Mouse (Mus musculus): ENCODE data around the gene Gm10309. TPM values are rescaled to one million over a fixed set of nuclear protein-coding genes. Genes with fewer than 3 reads are reported as not detected.

Gm10309 gene
- polyA plus RNA-seq, 1 experiment from 2014 or later, result 0.46 TPM

- no peak overlapping the region for H3K4me2 ChIP-seq
- H3K4me3 ChIP-seq (replicated peaks), result no peak overlapping the region
- H3K27ac ChIP-seq, result no peak overlapping the region
- WGBS, result 78% methylated on average over 5 of the region's 5 CpGs
- no peak for ATAC-seq (ENCODE audit: insufficient number of reproducible peaks, insufficient read depth, low FRiP score, low TSS enrichment, low read depth)
- H3K4me1 ChIP-seq (replicated peaks), result peaks cover 17% of the 10 kb centered on the region
- H3K27me3 ChIP-seq, result no peaks in the 10 kb centered on the region
- no peak overlapping the region for H3K9ac ChIP-seq (replicated peaks)
- H3K9me3 ChIP-seq, result no peaks in the 10 kb centered on the region
- H3K36me3 ChIP-seq, result no peaks in the 10 kb centered on the region
These were observed 37.1 kb downstream of the Gm10309 start for GRCm38 (mm10) chr17:86467967-86468366.

- WGBS, result 74% methylated on average over 10 of the region's 10 CpGs
- ATAC-seq (ENCODE audit: insufficient number of reproducible peaks, insufficient read depth, low FRiP score, low TSS enrichment, low read depth), result no peak
- H3K27me3 ChIP-seq, result no peaks in the 10 kb centered on the region
- H3K27ac ChIP-seq, result no peak overlapping the region
- no peaks in the 10 kb centered on the region for H3K36me3 ChIP-seq
- no peak overlapping the region for H3K4me2 ChIP-seq
- no peak overlapping the region for H3K9ac ChIP-seq (replicated peaks)
- H3K4me1 ChIP-seq (replicated peaks), result peaks cover 17% of the 10 kb centered on the region
- H3K9me3 ChIP-seq, result no peaks in the 10 kb centered on the region
- no peak overlapping the region for H3K4me3 ChIP-seq (replicated peaks)
These were observed 37.6 kb downstream of the Gm10309 start for GRCm38 (mm10) chr17:86467291-86467898.

- no peaks in the 10 kb centered on the region for H3K9me3 ChIP-seq
- ATAC-seq (ENCODE audit: insufficient number of reproducible peaks, insufficient read depth, low FRiP score, low TSS enrichment, low read depth), result no peak
- H3K4me2 ChIP-seq, result no peak overlapping the region
- no peak overlapping the region for H3K4me3 ChIP-seq (replicated peaks)
- H3K27ac ChIP-seq, result no peak overlapping the region
- H3K9ac ChIP-seq (replicated peaks), result no peak overlapping the region
- 69% methylated on average over 7 of the region's 7 CpGs for WGBS
- H3K36me3 ChIP-seq, result no peaks in the 10 kb centered on the region
- H3K27me3 ChIP-seq, result no peaks in the 10 kb centered on the region
- peaks cover 17% of the 10 kb centered on the region for H3K4me1 ChIP-seq (replicated peaks)
These were observed 38.2 kb downstream of the Gm10309 start for GRCm38 (mm10) chr17:86466871-86467270.

GRCm38 (mm10) chr17:86466412-86466811 is 38.6 kb downstream of the Gm10309 start:
- Histone ChIP-seq H3K27me3 (no peaks in the 10 kb centered on the region), H3K9ac (replicated peaks) (no peak overlapping the region), H3K4me1 (replicated peaks) (peaks cover 17% of the 10 kb centered on the region), H3K4me2 (no peak overlapping the region), H3K4me3 (replicated peaks) (no peak overlapping the region), H3K9me3 (no peaks in the 10 kb centered on the region), H3K36me3 (no peaks in the 10 kb centered on the region), H3K27ac (no peak overlapping the region)
- ATAC-seq (ENCODE audit: insufficient number of reproducible peaks, insufficient read depth, low FRiP score, low TSS enrichment, low read depth), result no peak
- 80% methylated on average over 7 of the region's 7 CpGs for WGBS

- Histone ChIP-seq H3K27ac (no peak overlapping the region), H3K4me1 (replicated peaks) (peaks cover 17% of the 10 kb centered on the region), H3K9ac (replicated peaks) (no peak overlapping the region), H3K27me3 (no peaks in the 10 kb centered on the region), H3K9me3 (no peaks in the 10 kb centered on the region), H3K36me3 (no peaks in the 10 kb centered on the region), H3K4me3 (replicated peaks) (no peak overlapping the region), H3K4me2 (no peak overlapping the region)
- ATAC-seq (ENCODE audit: insufficient number of reproducible peaks, insufficient read depth, low FRiP score, low TSS enrichment, low read depth), result no peak
- WGBS, result 86% methylated on average over 13 of the region's 13 CpGs
These were observed 39.2 kb downstream of the Gm10309 start for GRCm38 (mm10) chr17:86465865-86466264.

- no peak for ATAC-seq (ENCODE audit: insufficient number of reproducible peaks, insufficient read depth, low FRiP score, low TSS enrichment, low read depth)
- no peaks in the 10 kb centered on the region for H3K36me3 ChIP-seq
- no peak overlapping the region for H3K4me3 ChIP-seq (replicated peaks)
- no peak overlapping the region for H3K4me2 ChIP-seq
- H3K9ac ChIP-seq (replicated peaks), result no peak overlapping the region
- H3K4me1 ChIP-seq (replicated peaks), result peaks cover 17% of the 10 kb centered on the region
- no peak overlapping the region for H3K27ac ChIP-seq
- 69% methylated on average over 16 of the region's 16 CpGs for WGBS
- H3K9me3 ChIP-seq, result no peaks in the 10 kb centered on the region
- H3K27me3 ChIP-seq, result no peaks in the 10 kb centered on the region
These were observed 40.2 kb downstream of the Gm10309 start for GRCm38 (mm10) chr17:86464689-86465363.

- no peak overlapping the region for H3K4me2 ChIP-seq
- no peak overlapping the region for H3K4me3 ChIP-seq (replicated peaks)
- ATAC-seq (ENCODE audit: insufficient number of reproducible peaks, insufficient read depth, low FRiP score, low TSS enrichment, low read depth), result no peak
- 92% methylated on average over 8 of the region's 8 CpGs for WGBS
- H3K36me3 ChIP-seq, result no peaks in the 10 kb centered on the region
- no peak overlapping the region for H3K9ac ChIP-seq (replicated peaks)
- H3K4me1 ChIP-seq (replicated peaks), result peaks cover 16% of the 10 kb centered on the region
- H3K27ac ChIP-seq, result no peak overlapping the region
- no peaks in the 10 kb centered on the region for H3K27me3 ChIP-seq
- no peaks in the 10 kb centered on the region for H3K9me3 ChIP-seq
These were observed 40.8 kb downstream of the Gm10309 start for GRCm38 (mm10) chr17:86464197-86464596.

GRCm38 (mm10) chr17:86463369-86463768 is 41.7 kb downstream of the Gm10309 start:
- no peaks in the 10 kb centered on the region for H3K9me3 ChIP-seq
- H3K4me1 ChIP-seq (replicated peaks), result peaks cover 11% of the 10 kb centered on the region; the same call in 1 of the 2 replicates
- no peaks in the 10 kb centered on the region for H3K27me3 ChIP-seq
- H3K4me2 ChIP-seq, result no peak overlapping the region
- no peak overlapping the region for H3K4me3 ChIP-seq (replicated peaks)
- H3K9ac ChIP-seq (replicated peaks), result no peak overlapping the region
- WGBS, result 53% methylated on average over 3 of the region's 3 CpGs
- no peak for ATAC-seq (ENCODE audit: insufficient number of reproducible peaks, insufficient read depth, low FRiP score, low TSS enrichment, low read depth)
- H3K36me3 ChIP-seq, result no peaks in the 10 kb centered on the region
- no peak overlapping the region for H3K27ac ChIP-seq

GRCm38 (mm10) chr17:86460645-86461430 is 44.2 kb downstream of the Gm10309 start:
- Histone ChIP-seq H3K4me1 (replicated peaks) (0 out of 2 replicates have a peak, but pooled peaks cover 4% of the 10 kb centered on the region), H3K27ac (no peak overlapping the region), H3K27me3 (no peaks in the 10 kb centered on the region), H3K9me3 (no peaks in the 10 kb centered on the region), H3K36me3 (no peaks in the 10 kb centered on the region), H3K4me3 (replicated peaks) (no peak overlapping the region), H3K9ac (replicated peaks) (no peak overlapping the region), H3K4me2 (no peak overlapping the region)
- ATAC-seq (ENCODE audit: insufficient number of reproducible peaks, insufficient read depth, low FRiP score, low TSS enrichment, low read depth), result no peak
- WGBS, result 67% methylated on average over 17 of the region's 17 CpGs

GRCm38 (mm10) chr17:86458302-86458980 is 46.6 kb downstream of the Gm10309 start:
- WGBS, result 81% methylated on average over 11 of the region's 11 CpGs
- Histone ChIP-seq H3K4me3 (replicated peaks) (no peak overlapping the region), H3K4me1 (replicated peaks) (no peaks in the 10 kb centered on the region)

GRCm38 (mm10) chr17:86456512-86456911 is 48.5 kb downstream of the Gm10309 start:
- Histone ChIP-seq H3K9me3 (no peaks in the 10 kb centered on the region), H3K4me1 (replicated peaks) (no peaks in the 10 kb centered on the region), H3K4me2 (no peak overlapping the region), H3K9ac (replicated peaks) (no peak overlapping the region), H3K27ac (no peak overlapping the region), H3K36me3 (no peaks in the 10 kb centered on the region), H3K4me3 (replicated peaks) (no peak overlapping the region), H3K27me3 (no peaks in the 10 kb centered on the region)
- WGBS, result 79% methylated on average over 6 of the region's 6 CpGs
- ATAC-seq (ENCODE audit: insufficient number of reproducible peaks, insufficient read depth, low FRiP score, low TSS enrichment, low read depth), result no peak

More at GRCm38 (mm10) chr17:86458302-86458980, 46.6 kb downstream of the Gm10309 start:
- Histone ChIP-seq H3K9ac (replicated peaks) (no peak overlapping the region), H3K27ac (no peak overlapping the region), H3K9me3 (no peaks in the 10 kb centered on the region), H3K4me2 (no peak overlapping the region), H3K36me3 (no peaks in the 10 kb centered on the region), H3K27me3 (no peaks in the 10 kb centered on the region)
- no peak for ATAC-seq (ENCODE audit: insufficient number of reproducible peaks, insufficient read depth, low FRiP score, low TSS enrichment, low read depth)
